Mouse (Mus musculus): Measurements from ENCODE around the gene Frmd6.

Gene Frmd6

GRCm38 (mm10) chr12:70853026-70853425 is 27.7 kb downstream of the Frmd6 start:
- no peak for DNase-seq (ENCODE audit: low spot score)

GRCm38 (mm10) chr12:70855678-70856077 is 30.4 kb downstream of the Frmd6 start:
- DNase-seq (ENCODE audit: low spot score) = no peak

- DNase-seq (ENCODE audit: low spot score) = no peak
Observed at GRCm38 (mm10) chr12:70856776-70857175, 31.5 kb downstream of the Frmd6 start.

DNA sequence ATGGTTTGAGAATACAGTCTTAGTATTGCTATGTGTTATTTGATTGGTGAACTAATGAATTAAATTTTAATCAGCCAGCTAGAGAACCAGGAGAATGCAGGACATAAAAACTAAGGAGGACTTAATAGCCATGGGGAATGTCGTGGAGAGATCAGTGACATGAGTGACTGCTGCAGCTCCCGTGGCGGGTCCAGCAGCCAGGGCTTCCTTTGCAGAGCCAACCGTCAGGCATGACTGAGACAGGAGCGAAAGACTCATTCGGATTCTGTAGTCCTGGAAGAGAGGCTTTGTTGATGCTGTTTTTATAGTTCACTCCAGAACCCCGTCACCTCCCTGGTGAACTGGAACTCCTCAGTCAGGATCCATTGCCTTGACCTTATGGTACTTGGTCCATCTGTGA is 38.0 kb downstream of the Frmd6 start:
- DNase-seq (ENCODE audit: low spot score) = no peak

DNA sequence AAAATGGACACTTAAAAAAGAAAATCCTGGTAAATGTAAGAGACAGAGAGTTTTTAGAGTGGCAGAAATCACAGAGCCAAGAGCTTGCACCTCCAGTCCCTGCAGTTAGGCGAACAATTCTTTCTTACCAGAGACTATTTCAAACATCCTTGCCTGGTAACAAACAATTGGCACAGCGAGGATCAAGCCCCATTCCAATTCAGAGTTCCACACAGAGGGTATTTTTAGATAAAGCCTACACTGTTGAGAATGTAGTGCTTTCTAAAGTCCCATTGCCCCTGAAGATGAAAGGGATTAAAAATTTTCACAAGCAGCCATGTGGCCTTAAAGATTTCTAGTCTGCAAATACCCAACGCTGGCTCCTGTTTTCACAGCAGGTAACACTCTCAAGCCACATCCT is 42.5 kb downstream of the Frmd6 start:
- no peak for DNase-seq (ENCODE audit: low spot score)

DNA sequence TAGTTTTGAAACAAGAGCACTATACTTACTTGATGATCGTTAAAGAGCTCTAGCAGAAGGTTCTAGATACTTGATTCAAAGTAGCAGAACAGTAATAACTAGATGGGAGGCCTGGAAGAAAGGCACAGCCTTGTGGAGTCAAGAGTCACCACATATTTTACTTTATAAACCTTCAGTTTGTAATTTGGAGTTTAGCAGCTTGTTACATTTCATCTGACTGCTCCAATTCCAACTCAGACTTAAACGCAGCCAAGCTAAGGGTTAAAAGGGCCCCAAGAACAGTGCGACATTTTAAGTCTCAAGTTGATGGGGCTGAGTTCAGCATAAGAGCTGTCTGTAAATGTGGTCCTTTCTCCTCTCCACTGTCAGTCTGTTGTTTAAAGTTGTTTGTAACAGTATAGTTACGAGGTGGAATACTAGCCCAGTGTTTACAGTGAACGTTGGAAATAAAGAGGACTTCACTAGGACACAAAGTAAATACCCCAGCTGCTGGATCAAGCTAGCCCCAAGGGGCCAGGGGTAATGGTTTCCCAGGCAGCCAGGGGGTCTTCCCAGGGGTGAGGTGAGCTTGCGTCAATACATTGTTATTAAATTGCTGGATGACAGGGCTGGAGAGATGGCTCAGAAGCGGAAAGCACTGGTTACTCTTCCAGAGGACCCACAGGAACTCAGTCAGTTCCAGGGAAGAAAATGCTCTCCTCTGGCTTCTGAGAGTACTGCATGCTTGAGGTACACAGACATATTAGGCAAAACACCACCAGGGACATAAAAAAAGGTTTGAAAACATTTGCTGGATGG is 43.1 kb downstream of the Frmd6 start:
- DNase-seq (ENCODE audit: low spot score) = no peak

- DNase-seq (ENCODE audit: low spot score) = no peak
Observed at GRCm38 (mm10) chr12:70868988-70869291, 43.6 kb downstream of the Frmd6 start.

DNA sequence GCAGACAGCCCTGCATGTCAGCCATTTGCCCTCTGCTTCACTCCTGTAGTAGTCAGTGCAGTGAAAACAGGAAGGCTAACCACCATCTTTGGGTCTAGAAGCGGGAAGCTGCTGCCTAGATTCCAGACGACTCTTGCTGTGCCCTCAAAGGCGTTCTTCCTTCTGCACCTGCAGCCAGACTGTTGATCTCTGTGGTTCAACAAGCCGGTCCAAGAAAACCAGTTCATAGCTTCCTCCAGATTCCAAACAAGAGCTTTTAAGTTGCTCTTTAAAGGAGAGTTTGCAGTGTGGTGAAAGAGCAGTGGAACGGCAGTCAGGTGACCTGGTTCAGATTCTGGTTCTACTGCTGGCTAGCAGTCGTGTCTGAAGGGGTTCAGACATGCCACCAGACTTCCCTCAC is 48.2 kb downstream of the Frmd6 start:
- no peak for DNase-seq (ENCODE audit: low spot score)

- no peak for DNase-seq (ENCODE audit: low spot score)
Observed at GRCm38 (mm10) chr12:70876270-70876998, 51.1 kb downstream of the Frmd6 start.

DNA sequence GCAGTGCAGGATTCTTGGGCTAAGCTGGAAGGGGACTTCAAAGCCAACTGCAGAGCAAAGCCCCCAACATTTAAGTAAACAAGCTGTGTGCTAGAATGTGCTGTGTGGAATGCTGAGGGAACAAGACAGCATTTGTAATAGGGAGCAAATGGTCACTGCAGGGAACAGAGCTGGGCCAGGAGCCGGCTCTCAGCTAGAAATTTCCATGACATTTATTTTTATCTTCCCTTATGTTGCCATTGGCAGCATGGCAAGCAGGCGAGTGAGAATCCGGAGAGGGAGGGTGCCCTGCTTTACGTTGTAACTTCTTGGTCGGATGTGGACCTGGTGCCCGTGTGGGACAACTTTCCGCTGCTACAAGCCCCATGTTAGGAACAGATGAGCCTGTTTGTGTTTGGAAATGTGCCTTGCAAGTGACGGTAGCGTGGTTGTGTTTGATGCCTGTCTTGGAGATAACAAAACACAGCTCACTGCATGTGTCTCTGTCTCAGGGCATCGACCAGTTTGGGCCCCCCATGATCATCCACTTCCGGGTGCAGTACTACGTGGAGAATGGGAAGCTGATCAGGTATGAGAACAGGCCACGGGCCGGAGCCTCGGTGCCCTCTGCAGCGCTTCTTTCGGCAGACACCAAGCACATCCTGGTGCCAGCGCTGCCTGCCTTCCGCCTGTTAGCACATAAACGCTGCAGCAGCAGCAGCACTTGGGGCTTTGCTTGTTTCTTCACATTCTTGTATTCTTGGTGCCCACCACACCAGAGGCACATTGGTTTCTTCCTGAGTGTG is 52.8 kb downstream of the Frmd6 start:
- no peak for DNase-seq (ENCODE audit: low spot score)

DNA sequence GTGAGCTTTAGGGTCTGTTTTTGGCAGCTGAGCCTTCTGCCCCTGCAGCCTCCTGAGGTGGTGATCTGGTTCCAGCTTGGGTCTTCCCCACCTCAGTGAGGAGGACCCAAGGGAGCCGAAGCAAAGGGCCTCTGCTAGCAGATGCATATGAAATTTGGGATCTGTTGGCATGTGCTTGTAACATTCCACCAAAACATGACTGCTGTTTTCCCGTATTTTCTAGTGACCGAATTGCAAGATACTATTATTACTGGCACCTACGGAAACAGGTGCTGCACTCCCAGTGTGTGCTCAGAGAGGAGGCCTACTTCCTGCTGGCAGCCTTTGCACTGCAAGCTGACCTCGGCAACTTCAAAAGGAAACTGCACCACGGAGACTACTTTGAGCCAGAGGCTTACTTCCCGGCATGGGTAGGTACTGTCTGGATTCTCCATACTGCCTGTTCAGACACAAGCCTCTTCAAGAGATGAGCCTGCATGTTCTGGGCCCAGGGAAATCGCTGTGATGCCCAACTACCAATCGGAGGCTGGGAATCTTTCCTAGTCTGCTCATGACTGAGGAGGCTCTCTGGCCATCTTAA is 55.2 kb downstream of the Frmd6 start:
- no peak for DNase-seq (ENCODE audit: low spot score)

DNA sequence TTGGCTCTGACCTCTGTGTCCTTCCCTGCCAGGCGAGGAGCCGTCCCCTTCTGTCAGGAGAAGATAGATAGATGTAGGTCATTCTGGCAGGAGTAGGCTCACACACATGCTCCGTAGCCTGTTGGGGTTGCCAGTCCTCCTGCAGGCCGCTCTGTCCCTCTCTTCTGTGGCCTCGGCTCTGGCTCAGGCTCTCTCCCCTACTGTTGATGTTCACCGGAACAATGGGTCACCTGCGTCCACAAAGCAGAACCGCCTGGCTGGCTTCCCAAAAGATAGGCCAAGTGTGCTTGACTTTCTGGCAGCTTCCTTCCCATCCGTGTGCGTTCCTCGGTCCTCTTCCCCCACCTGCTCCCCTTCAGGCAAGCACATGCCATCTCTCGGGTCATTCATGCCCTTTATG is 56.0 kb downstream of the Frmd6 start:
- DNase-seq (ENCODE audit: low spot score) = no peak

- DNase-seq (ENCODE audit: low spot score) = no peak
Observed at GRCm38 (mm10) chr12:70881854-70882253, 56.5 kb downstream of the Frmd6 start.

- DNase-seq (ENCODE audit: low spot score) = no peak
Observed at GRCm38 (mm10) chr12:70883141-70883540, 57.8 kb downstream of the Frmd6 start.

DNA sequence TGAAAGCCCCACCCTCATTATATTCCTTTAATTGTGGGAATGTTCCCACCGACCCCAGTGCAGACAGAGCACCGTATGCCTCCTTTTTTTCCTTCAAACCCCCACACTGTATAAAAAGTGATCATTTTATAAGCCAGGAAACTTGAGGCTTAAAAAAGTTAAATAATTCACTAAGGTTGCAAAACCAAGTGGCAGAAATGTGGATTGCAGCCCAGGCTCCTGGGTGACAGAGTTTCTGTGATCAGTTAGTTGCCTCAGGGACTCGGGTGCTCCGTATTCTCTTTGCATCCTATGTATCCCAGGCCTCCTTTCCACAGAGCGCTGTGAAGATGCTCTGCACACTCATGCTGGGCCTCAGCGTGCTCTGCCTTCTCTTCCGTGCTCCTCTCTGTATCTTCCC is 58.8 kb downstream of the Frmd6 start:
- DNase-seq (ENCODE audit: low spot score) = no peak

DNA sequence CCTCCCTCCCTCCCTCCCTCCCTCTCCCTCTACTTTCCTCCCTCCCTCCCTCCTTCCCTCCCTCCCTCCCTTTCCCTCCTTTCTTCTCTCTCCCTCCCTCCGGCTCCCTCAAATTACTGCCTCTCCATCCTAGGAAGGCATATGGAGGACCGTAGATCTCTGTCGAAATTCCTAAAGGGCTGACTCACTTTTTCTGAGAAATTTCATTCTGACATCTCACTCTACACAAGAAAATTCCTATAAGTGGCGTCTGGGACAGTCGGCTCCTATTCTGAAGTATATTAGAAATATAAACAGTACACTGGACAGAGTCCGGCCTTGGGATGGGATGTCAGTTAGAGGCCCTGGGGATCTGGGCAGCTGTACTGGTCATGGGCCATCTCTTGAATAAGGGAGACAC is 59.7 kb downstream of the Frmd6 start:
- no peak for DNase-seq (ENCODE audit: low spot score)

DNA sequence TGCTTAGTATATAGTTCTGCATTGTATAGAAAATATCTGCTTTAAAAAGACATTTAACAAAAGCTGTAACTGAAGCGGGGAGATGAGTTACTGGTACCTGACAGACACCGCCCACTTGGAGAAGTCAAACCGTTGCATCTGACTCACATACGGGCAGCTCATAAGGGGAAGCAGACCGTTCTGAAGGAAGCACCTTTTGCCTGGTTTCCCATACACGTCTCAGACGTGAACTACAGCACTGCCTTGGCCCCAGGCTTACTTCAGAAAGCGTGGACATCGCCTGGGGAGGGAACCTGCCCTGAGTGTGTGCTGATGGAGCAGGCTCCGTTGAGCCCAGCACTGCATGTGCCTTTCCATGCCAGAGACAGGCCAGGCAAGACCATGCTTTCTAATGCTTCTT is 60.3 kb downstream of the Frmd6 start:
- no peak for DNase-seq (ENCODE audit: low spot score)

GRCm38 (mm10) chr12:70890405-70890804 is 65.1 kb downstream of the Frmd6 start:
- DNase-seq (ENCODE audit: low spot score) = no peak

DNA sequence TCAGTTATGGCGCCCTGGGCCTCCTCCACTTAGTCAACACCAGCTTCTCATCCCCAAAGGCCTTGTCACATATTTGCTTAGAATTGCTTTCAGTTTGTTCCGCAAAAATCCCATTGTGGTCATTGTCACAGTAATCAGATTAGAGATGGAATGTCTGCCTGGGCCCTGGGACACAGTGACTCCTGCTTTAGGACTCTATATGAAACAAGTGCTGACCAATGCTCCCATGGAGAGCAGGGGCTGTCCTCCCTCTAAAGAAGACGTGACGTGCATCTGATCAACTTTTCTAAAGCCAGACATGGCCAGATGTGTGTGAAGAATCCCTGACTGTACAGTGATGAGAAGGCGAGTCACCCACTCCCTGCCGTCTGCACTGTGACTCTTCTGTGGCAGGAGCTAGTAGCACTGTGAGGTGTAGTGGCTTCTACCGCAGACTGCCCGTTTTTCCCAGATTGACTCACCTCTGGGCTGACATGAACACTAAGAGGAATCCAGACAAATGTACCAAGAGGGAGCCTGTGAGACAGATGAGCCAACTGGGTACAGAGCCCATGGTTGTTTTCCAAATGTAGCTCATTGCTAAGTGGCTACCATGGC is 65.7 kb downstream of the Frmd6 start:
- DNase-seq (ENCODE audit: low spot score) = no peak

DNA sequence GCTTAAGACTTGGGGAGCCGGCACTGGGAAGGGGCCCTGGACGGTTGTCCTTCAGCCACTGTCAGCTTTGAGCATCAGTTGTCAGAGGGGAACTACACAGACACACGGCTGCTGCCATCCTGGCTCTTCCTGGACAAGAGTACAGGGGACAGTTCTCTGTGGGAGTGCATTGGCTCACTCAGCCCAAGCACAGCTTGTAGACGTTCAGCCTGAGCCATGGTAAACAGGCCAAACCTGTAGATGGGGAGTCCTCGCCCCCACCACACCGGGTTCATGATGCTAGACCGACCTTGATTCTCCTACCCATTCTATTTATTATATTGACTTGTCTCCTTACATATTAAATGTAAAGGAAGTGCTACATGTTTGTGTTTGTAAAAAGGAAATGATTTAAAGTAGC is 70.0 kb downstream of the Frmd6 start:
- no peak for DNase-seq (ENCODE audit: low spot score)

GRCm38 (mm10) chr12:70896068-70896467 is 70.8 kb downstream of the Frmd6 start:
- no peak for DNase-seq (ENCODE audit: low spot score)

DNA sequence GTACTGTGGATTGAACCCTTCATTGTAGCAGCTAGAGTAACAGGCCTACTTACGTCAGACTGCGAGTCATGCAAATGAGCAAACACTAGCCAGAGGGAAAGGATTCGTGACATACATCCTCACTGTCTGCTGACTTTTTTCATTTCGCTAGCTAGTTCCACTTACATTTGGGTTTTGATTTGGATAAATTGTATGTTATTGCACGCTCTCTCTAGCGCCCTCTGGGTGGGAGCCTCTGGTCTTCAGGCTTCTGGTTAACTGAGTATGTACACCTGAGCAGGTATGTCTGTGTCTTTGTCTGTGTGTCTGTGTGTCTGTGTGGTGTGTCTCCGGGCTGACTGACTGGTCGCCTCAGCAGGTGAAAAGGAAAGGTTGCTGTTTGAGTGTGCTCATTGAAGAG is 72.1 kb downstream of the Frmd6 start:
- DNase-seq (ENCODE audit: low spot score) = no peak
